ENCODE assay signal across 16 mouse cellular contexts in genomic region chr12:100982217-100982616, GRCm38 (mm10). TPM values are rescaled to one million over a fixed set of nuclear protein-coding genes. Genes with fewer than 3 reads are reported as not detected.
A peak's percentile ranks its signal among the peaks of the same experiment; 100 is the strongest.
DNase-seq lines count a peak whose midpoint lies in the region; ATAC-seq and TF ChIP-seq lines count a peak whose summit lies in the region.
"Had no signal": no experiment of that assay in that cellular context is flagged by ENCODE, and none has a peak within 500 bp of the region (broad histone marks: within the 10 kb centered on the region; RNA-seq: fewer than 3 reads in every experiment).

No protein-coding gene starts in this region.

- peaks cover 68% of the 10 kb centered on the region for H3K4me1 ChIP-seq in forebrain, embryonic 13.5 days
- H3K4me1 ChIP-seq in forebrain, postnatal 0 days (ENCODE audit: insufficient read depth), result peaks cover 41% of the 10 kb centered on the region
- H3K4me1 ChIP-seq in liver, embryonic 16.5 days (ENCODE audit: control insufficient read depth, low read depth, low read length), result peaks cover 9% of the 10 kb centered on the region
- H3K4me1 ChIP-seq in liver, postnatal 0 days (ENCODE audit: insufficient read depth), result no peaks in the 10 kb centered on the region
- H3K4me1 ChIP-seq in heart, embryonic 15.5 days (replicated peaks), result peaks cover 19% of the 10 kb centered on the region

- TF ChIP-seq EP300 in liver, postnatal 0 days (IDR thresholded peaks at IDR 0.05; ENCODE audit: low read depth), result no peak

- WGBS in forebrain, embryonic 13.5 days, result 82% methylated on average over 8 of the region's 8 CpGs
- 52% methylated on average over 8 of the region's 8 CpGs for WGBS in forebrain, postnatal 0 days
- WGBS in liver, embryonic 16.5 days (ENCODE audit: insufficient replicate concordance), result 63% methylated on average over 8 of the region's 8 CpGs
- WGBS in liver, postnatal 0 days (ENCODE audit: insufficient replicate concordance), result 72% methylated on average over 8 of the region's 8 CpGs
- WGBS in heart, embryonic 15.5 days, result 32% methylated on average over 8 of the region's 8 CpGs

- H3K9ac ChIP-seq in forebrain, embryonic 13.5 days, result no peak overlapping the region
- H3K9ac ChIP-seq in forebrain, postnatal 0 days, result no peak overlapping the region
- no peak overlapping the region for H3K9ac ChIP-seq in liver, embryonic 16.5 days (ENCODE audit: low read depth, low read length)
- no peak overlapping the region for H3K9ac ChIP-seq in liver, postnatal 0 days (replicated peaks)
- no peak overlapping the region for H3K9ac ChIP-seq in heart, embryonic 15.5 days
- H3K9ac ChIP-seq: hindbrain, embryonic 14.5 days; neural tube, embryonic 15.5 days had no signal

- no peak for TF ChIP-seq CTCF in forebrain, postnatal 0 days (IDR thresholded peaks at IDR 0.05; ENCODE audit: low read depth)
- no peak for TF ChIP-seq CTCF in liver, postnatal 0 days (IDR thresholded peaks at IDR 0.05; ENCODE audit: low read depth)

- no peak overlapping the region for H3K4me3 ChIP-seq in forebrain, embryonic 13.5 days
- no peak overlapping the region for H3K4me3 ChIP-seq in forebrain, postnatal 0 days (ENCODE audit: low read depth, low read length)
- H3K4me3 ChIP-seq in liver, embryonic 16.5 days (ENCODE audit: low read depth, low read length), result no peak overlapping the region
- H3K4me3 ChIP-seq in liver, postnatal 0 days (ENCODE audit: low read depth, low read length), result no peak overlapping the region
- no peak overlapping the region for H3K4me3 ChIP-seq in heart, embryonic 15.5 days
- H3K4me3 ChIP-seq: neural tube, embryonic 15.5 days had no signal

- peak overlapping the region; percentile 75 for H3K27ac ChIP-seq in forebrain, embryonic 13.5 days
- H3K27ac ChIP-seq in forebrain, postnatal 0 days (ENCODE audit: low read depth, low read length), result no peak overlapping the region
- H3K27ac ChIP-seq in liver, embryonic 16.5 days (ENCODE audit: low read length), result no peak overlapping the region
- H3K27ac ChIP-seq in liver, postnatal 0 days (ENCODE audit: low read depth), result no peak overlapping the region
- H3K27ac ChIP-seq in heart, embryonic 15.5 days, result peak overlapping the region; percentile 71
- H3K27ac ChIP-seq: hindbrain, embryonic 14.5 days; neural tube, embryonic 15.5 days had no signal

- no peak overlapping the region for H3K4me2 ChIP-seq in forebrain, embryonic 13.5 days
- H3K4me2 ChIP-seq in forebrain, postnatal 0 days (ENCODE audit: low read depth), result no peak overlapping the region
- no peak overlapping the region for H3K4me2 ChIP-seq in liver, embryonic 16.5 days (ENCODE audit: low read depth, low read length)
- no peak overlapping the region for H3K4me2 ChIP-seq in liver, postnatal 0 days (ENCODE audit: low read depth, low read length)
- H3K4me2 ChIP-seq in heart, embryonic 15.5 days, result peak overlapping the region; percentile 23
- H3K4me2 ChIP-seq: hindbrain, embryonic 14.5 days; liver, embryonic 11.5 days; neural tube, embryonic 15.5 days had no signal

- no peak for ATAC-seq in forebrain, embryonic 13.5 days
- ATAC-seq in forebrain, postnatal 0 days, result no peak
- ATAC-seq in liver, embryonic 16.5 days (ENCODE audit: low read depth), result peak; percentile 15; the same call in 1 of the 2 replicates
- ATAC-seq in liver, postnatal 0 days, result no peak
- peak; percentile 74 for ATAC-seq in heart, embryonic 15.5 days (replicated peaks; ENCODE audit: insufficient number of reproducible peaks, insufficient read depth, low FRiP score, low read depth)
- ATAC-seq: Patski had no signal

- no peak for DNase-seq in forebrain, postnatal 0 days
- DNase-seq in liver, postnatal 0 days, result no peak
- DNase-seq in lung, postnatal 36 days, result peak; percentile 60
- no peak for DNase-seq in urinary bladder, postnatal 36 days (ENCODE audit: low spot score in 2 of 2)
- no peak for DNase-seq in kidney, adult 18-20 months
- DNase-seq: cerebellum, adult 9-10 months; gastrocnemius, postnatal 10 days; kidney, adult 9 months; spleen, adult 18-20 months had no signal

- no peaks in the 10 kb centered on the region for H3K27me3 ChIP-seq in forebrain, embryonic 13.5 days
- no peaks in the 10 kb centered on the region for H3K27me3 ChIP-seq in forebrain, postnatal 0 days (ENCODE audit: insufficient read depth, low read length)
- no peaks in the 10 kb centered on the region for H3K27me3 ChIP-seq in liver, embryonic 16.5 days (ENCODE audit: control insufficient read depth, insufficient read depth, low read depth, low read length)
- H3K27me3 ChIP-seq in liver, postnatal 0 days (ENCODE audit: insufficient read depth, low read length), result no peaks in the 10 kb centered on the region
- no peaks in the 10 kb centered on the region for H3K27me3 ChIP-seq in heart, embryonic 15.5 days
- H3K27me3 ChIP-seq: neural tube, embryonic 15.5 days; Patski had no signal

- H3K36me3 ChIP-seq in forebrain, embryonic 13.5 days (ENCODE audit: poor library complexity, severe bottlenecking), result peaks cover 10% of the 10 kb centered on the region; the same call in 1 of the 2 replicates
- H3K36me3 ChIP-seq in forebrain, postnatal 0 days (ENCODE audit: insufficient read depth), result no peaks in the 10 kb centered on the region
- H3K36me3 ChIP-seq in liver, embryonic 16.5 days (ENCODE audit: control insufficient read depth, insufficient read depth), result no peaks in the 10 kb centered on the region; the same call in 1 of the 2 replicates
- 0 out of 2 replicates have a peak, but pooled peaks cover 7% of the 10 kb centered on the region for H3K36me3 ChIP-seq in liver, postnatal 0 days (replicated peaks; ENCODE audit: insufficient read depth, low read length)
- H3K36me3 ChIP-seq in heart, embryonic 15.5 days, result no peaks in the 10 kb centered on the region
- H3K36me3 ChIP-seq: neural tube, embryonic 15.5 days had no signal

- no peaks in the 10 kb centered on the region for H3K9me3 ChIP-seq in forebrain, embryonic 13.5 days (replicated peaks)
- no peaks in the 10 kb centered on the region for H3K9me3 ChIP-seq in forebrain, postnatal 0 days (ENCODE audit: low read length)
- no peaks in the 10 kb centered on the region for H3K9me3 ChIP-seq in liver, embryonic 16.5 days (replicated peaks; ENCODE audit: control insufficient read depth, low read length)
- no peaks in the 10 kb centered on the region for H3K9me3 ChIP-seq in liver, postnatal 0 days (ENCODE audit: low read length)
- no peaks in the 10 kb centered on the region for H3K9me3 ChIP-seq in heart, embryonic 15.5 days (replicated peaks)
- H3K9me3 ChIP-seq: neural tube, embryonic 15.5 days had no signal

RNA-seq across cellular contexts. Expression of gene Ccdc88c, which starts 46.6 kb away (rescaled TPM):
- 20.7 and 21.4 TPM in 2 replicates for polyA plus RNA-seq in forebrain, embryonic 13.5 days (2015; fragmentation: Nextera tagmentation; extraction: Ambion mirVana)
- total RNA-seq in forebrain, postnatal 0 days (2014; rRNA removed), result 31.3 and 31.5 TPM in 2 replicates
- 12.4 and 14.6 TPM in 2 replicates for polyA plus RNA-seq in forebrain, postnatal 0 days (2015; fragmentation: Nextera tagmentation; extraction: Ambion mirVana)
- polyA plus RNA-seq in liver, embryonic 16.5 days (2015; fragmentation: Nextera tagmentation; extraction: Ambion mirVana), result 5.9 and 6.1 TPM in 2 replicates
- polyA plus RNA-seq in liver, postnatal 0 days (2015; fragmentation: Nextera tagmentation; extraction: Ambion mirVana), result 3.6 and 4.2 TPM in 2 replicates
- 2.4 and 5.3 TPM in 2 replicates for polyA plus RNA-seq in heart, embryonic 15.5 days (2015; fragmentation: Nextera tagmentation; extraction: Ambion mirVana)

Comparison
In these comparisons a context has a peak if more than half of its experiments do, and no peak if none do; other contexts are left out.
1. ATAC-seq: peak in liver, embryonic 16.5 days (single experiment) and heart, embryonic 15.5 days (single experiment); none in forebrain, embryonic 13.5 days (single experiment), forebrain, postnatal 0 days (single experiment) and liver, postnatal 0 days (single experiment).
2. H3K27ac ChIP-seq: peak in forebrain, embryonic 13.5 days (single experiment) and heart, embryonic 15.5 days (single experiment); none in forebrain, postnatal 0 days (single experiment), liver, embryonic 16.5 days (single experiment) and liver, postnatal 0 days (single experiment).